Mouse (Mus musculus): ENCODE measurements around the gene Olfr1226.
"Not testable (repeated sequence)": the region's sequence is repeated elsewhere in the genome, so short reads cannot be mapped to it uniquely, and the experiment has no call there.

DNA sequence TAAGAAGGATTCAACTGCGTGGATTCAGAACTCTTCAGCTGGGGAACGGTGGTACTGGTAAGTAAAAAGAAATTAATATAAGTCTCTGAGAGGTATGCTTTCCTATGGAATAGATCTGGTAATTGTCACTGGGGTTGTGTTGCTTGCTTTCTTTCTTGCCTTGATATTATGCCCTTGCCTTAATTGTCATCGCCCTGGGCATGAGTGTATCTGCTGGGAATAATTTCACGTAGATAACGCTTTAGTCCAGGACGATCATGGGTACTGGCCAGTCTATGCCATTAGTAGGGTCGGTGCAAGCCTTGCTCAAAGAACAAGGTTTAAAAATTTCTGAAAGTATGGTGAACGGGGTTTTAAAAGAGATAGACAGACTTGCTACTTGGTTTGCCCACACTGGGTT, 35.9 kb downstream of the Olfr1226 start, which contains the start of gene Olfr1224-ps1:
- not testable (repeated sequence) for TF ChIP-seq POLR2A (IDR thresholded peaks at IDR 0.05; ENCODE audit: low read depth, low read length); CTCF (IDR thresholded peaks at IDR 0.05; ENCODE audit: extremely low read depth, insufficient read depth, insufficient read length, insufficient replicate concordance)
